Mouse (Mus musculus) lung, embryonic 14.5 days (tissue): ENCODE data around the gene Gm10188. TPM values are rescaled to one million over a fixed set of nuclear protein-coding genes. Genes with fewer than 3 reads are reported as not detected.

Source experiments
- ATAC-seq: fragments of 200-750 bp; cut with Nextera tagmentation; 2 replicates; pipeline ENCODE4 v1.8.0; 2017; ENCODE audit warnings: mild to moderate bottlenecking, moderate TSS enrichment, moderate library complexity; ENCODE audit not compliant: insufficient read depth
- DNase-seq: peaks from one replicate; pipeline ENCODE4 v3.0.0-alpha.2; 2015
- H3K27ac ChIP-seq: fragments of 300-500 bp; sonication (generic); 2 replicates; pipeline ENCODE4 v1.5.1; 2014; ENCODE audit warnings: low read depth, mild to moderate bottlenecking, moderate library complexity
- H3K27me3 ChIP-seq: fragments of 300-500 bp; sonication (generic); 2 replicates; pipeline ENCODE4 v1.6.1; 2014; ENCODE audit warnings: low read length, control low read depth; ENCODE audit not compliant: insufficient read depth
- H3K36me3 ChIP-seq: fragments of 300-500 bp; sonication (generic); 2 replicates; pipeline ENCODE4 v1.6.1; 2014; ENCODE audit warnings: control low read depth; ENCODE audit not compliant: insufficient read depth
- H3K4me1 ChIP-seq: fragments of 300-500 bp; sonication (generic); 2 replicates; pipeline ENCODE4 v1.6.1; 2014; ENCODE audit warnings: antibody characterized with exemption, control low read depth; ENCODE audit not compliant: insufficient read depth
- H3K4me2 ChIP-seq: fragments of 300-500 bp; sonication (generic); 2 replicates; pipeline ENCODE4 v1.6.1; 2014; ENCODE audit warnings: mild to moderate bottlenecking
- H3K4me3 ChIP-seq: fragments of 300-500 bp; sonication (generic); 2 replicates; pipeline ENCODE4 v1.5.1; 2014; ENCODE audit warnings: low read depth, low read length
- H3K9ac ChIP-seq: fragments of 300-500 bp; sonication (generic); 2 replicates; pipeline ENCODE4 v1.6.1; 2014
- H3K9me3 ChIP-seq: fragments of 300-500 bp; sonication (generic); 2 replicates; pipeline ENCODE4 v1.6.1; 2016; ENCODE audit warnings: low read depth, low read length, control low read depth
- CTCF ChIP-seq: IDR thresholded peaks from 2 replicates; pipeline ENCODE4 v1.5.1; 2016; ENCODE audit warnings: antibody characterized with exemption, low read depth
- WGBS: fragments of 180-500 bp; shearing (Covaris S2); extraction: QIAGEN DNeasy Blood & Tissue Kit; methylation state at CpG from one replicate; pipeline ENCODE4 v1.1.7; 2014; 5-methylcytosine and 5-hydroxymethylcytosine counted together
- polyA plus RNA-seq: library from polyadenylated mRNA; unstranded; fragments of >200 nt; fragmentation: Nextera tagmentation; extraction: Ambion mirVana; gene quantifications from 2 replicates; pipeline ENCODE4 v1.2.1, GENCODE M21; 2014

Gm10188 gene
- polyA plus RNA-seq, 1 experiment from 2014 or later, result not detected

DNA sequence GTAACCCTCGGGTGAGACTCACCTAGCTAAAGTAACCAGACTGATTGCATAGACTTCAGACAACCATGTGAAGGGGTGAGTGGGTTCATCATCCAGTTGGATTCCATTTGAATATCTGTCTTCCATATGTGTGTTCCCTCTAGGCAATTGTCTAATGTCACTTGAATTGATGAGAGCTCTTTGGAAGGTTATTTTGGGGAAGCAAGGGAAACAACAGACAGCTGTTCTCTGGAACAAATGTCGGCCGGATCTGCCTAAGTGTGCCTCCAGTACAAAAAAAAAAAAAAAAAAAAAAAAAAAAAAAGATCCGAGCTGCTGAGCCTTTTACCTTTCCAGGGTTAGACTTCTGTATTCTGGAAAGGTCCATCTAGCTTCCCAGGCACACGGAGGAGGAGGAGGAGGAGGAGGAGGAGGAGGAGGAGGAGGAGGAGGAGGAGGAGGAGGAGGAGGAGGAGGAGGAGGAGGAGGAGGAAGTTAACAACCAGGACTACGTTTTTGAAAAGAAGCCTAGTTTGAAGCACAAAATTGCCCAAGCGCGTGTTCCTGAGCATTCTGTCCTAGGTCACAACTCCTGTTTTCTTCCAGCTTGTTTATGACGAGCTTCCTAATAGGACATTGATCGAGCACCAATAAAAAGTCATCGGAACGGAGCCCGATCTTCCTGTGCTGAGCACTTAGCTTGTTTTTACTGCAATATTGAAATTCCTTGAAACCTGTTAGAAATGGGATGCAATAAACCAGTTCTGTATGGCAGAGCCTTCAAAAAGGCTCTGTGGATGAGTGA, 3.1 kb downstream of the Gm10188 start:
- no peak overlapping the region for H3K9ac ChIP-seq
- no peak overlapping the region for H3K4me3 ChIP-seq
- DNase-seq, result no peak
- no peaks in the 10 kb centered on the region for H3K4me1 ChIP-seq
- H3K27ac ChIP-seq, result no peak overlapping the region
- WGBS, result 61% methylated on average over 13 of the region's 13 CpGs
- no peak for ATAC-seq
- H3K4me2 ChIP-seq, result no peak overlapping the region
- no peaks in the 10 kb centered on the region for H3K36me3 ChIP-seq
- H3K27me3 ChIP-seq, result no peaks in the 10 kb centered on the region
- no peak for TF ChIP-seq CTCF
- H3K9me3 ChIP-seq, result no peaks in the 10 kb centered on the region

DNA sequence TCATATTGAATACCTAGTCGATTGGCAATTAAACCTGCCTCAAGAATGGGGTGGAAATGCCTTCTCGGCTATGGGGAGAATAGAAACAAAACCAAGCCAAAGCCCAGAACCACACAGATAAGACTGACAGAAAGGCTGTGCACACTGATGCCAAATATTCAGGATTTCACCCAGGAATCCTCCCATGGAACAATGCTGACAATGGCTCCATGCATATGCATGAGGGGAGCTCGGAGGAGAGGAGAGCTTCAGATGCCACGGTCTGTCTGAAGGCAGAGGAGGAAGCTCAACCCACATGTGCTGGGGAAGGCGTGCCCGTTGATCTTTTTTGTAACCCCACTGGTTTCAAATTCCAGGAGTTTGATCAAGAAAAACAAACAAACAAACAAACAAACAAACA, 7.4 kb downstream of the Gm10188 start:
- no peak overlapping the region for H3K4me3 ChIP-seq
- ATAC-seq (no peak), DNase-seq (no peak)
- H3K4me2 ChIP-seq, result no peak overlapping the region
- 0 out of 2 replicates have a peak, but pooled peaks cover 4% of the 10 kb centered on the region for H3K27me3 ChIP-seq
- no peaks in the 10 kb centered on the region for H3K9me3 ChIP-seq
- H3K4me1 ChIP-seq, result no peaks in the 10 kb centered on the region
- no peaks in the 10 kb centered on the region for H3K36me3 ChIP-seq
- H3K9ac ChIP-seq, result no peak overlapping the region
- no peak overlapping the region for H3K27ac ChIP-seq
- no peak for TF ChIP-seq CTCF
- WGBS, result 40% methylated on average over 6 of the region's 6 CpGs

DNA sequence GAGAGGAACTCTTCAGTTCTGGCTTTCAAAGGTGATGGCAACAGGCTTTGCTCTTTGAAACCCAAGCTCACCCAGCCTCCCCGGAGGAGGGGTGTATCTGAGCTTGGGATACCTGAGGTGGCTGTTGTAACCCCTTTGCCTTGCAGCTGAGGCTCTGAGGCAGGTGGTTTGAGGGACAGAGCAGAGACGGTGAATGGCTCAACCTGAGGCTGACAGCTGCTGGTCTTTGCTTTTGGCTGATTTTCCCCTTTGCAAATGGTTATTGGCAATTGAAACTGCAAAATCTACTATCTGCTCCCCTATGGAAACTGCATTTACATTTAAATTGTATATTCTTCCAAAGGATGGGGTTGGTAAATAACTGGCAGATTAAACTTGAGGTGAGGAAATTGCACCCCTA, 7.9 kb downstream of the Gm10188 start:
- no peak for TF ChIP-seq CTCF
- Histone ChIP-seq H3K4me1 (no peaks in the 10 kb centered on the region), H3K27ac (no peak overlapping the region), H3K9me3 (no peaks in the 10 kb centered on the region), H3K4me3 (no peak overlapping the region), H3K27me3 (0 out of 2 replicates have a peak, but pooled peaks cover 4% of the 10 kb centered on the region), H3K9ac (no peak overlapping the region), H3K36me3 (no peaks in the 10 kb centered on the region), H3K4me2 (no peak overlapping the region)
- WGBS, result 40% methylated on average over 2 of the region's 2 CpGs
- DNase-seq (no peak), ATAC-seq (no peak)

DNA sequence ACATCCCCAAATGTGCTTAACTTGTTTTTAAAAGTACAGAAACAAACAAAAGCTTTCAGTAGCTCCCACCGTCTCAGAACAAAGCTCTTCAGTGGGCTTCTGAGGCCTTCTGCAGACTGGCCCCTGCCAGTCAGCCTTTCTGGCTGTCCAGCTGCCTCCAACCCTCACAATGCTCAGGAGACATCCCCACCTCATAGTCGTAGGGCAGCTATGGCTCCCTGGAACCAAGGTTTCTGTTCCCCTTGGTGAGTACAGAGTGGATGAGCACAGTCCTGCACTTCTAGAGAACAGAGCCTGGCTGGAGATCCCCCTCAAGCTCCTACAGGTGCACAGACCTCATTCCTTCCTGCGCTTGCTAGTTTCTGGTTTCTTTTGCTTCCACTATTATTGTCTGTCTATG, 13.3 kb downstream of the Gm10188 start:
- no peak for DNase-seq
- Histone ChIP-seq H3K36me3 (no peaks in the 10 kb centered on the region), H3K4me3 (no peak overlapping the region), H3K9me3 (no peaks in the 10 kb centered on the region), H3K27me3 (0 out of 2 replicates have a peak, but pooled peaks cover 4% of the 10 kb centered on the region), H3K4me2 (no peak overlapping the region), H3K27ac (no peak overlapping the region), H3K9ac (no peak overlapping the region), H3K4me1 (peaks cover 7% of the 10 kb centered on the region; the same call in 1 of the 2 replicates)
- WGBS, result 45% methylated on average over 3 of the region's 3 CpGs
- TF ChIP-seq CTCF, result no peak
- no peak for ATAC-seq

DNA sequence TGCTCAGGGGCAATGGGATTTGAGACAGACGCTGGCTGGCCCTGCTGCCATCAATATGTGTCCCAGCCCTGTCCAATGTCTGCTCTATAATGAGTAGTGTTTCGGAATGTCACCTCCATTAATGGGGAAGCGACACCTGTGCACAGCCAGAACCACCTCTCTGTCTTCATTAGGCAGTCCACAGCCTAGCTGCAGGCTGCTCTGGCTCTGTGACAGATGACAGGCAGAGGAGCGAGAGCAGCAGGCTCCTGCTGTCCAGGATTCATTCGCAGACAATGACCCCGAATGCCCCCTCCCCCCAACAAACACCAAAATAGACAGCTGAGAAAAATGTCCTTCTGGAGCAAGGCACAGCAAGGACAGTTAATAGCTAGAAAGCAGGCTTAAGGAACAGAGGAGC, 16.5 kb downstream of the Gm10188 start:
- H3K27ac ChIP-seq, result no peak overlapping the region
- no peak overlapping the region for H3K4me3 ChIP-seq
- no peak overlapping the region for H3K4me2 ChIP-seq
- WGBS, result 32% methylated on average over 6 of the region's 6 CpGs
- DNase-seq (no peak), ATAC-seq (no peak)
- H3K36me3 ChIP-seq, result no peaks in the 10 kb centered on the region
- no peak overlapping the region for H3K9ac ChIP-seq
- H3K4me1 ChIP-seq, result peaks cover 7% of the 10 kb centered on the region; the same call in 1 of the 2 replicates
- H3K9me3 ChIP-seq, result no peaks in the 10 kb centered on the region
- TF ChIP-seq CTCF, result no peak
- no peaks in the 10 kb centered on the region for H3K27me3 ChIP-seq

DNA sequence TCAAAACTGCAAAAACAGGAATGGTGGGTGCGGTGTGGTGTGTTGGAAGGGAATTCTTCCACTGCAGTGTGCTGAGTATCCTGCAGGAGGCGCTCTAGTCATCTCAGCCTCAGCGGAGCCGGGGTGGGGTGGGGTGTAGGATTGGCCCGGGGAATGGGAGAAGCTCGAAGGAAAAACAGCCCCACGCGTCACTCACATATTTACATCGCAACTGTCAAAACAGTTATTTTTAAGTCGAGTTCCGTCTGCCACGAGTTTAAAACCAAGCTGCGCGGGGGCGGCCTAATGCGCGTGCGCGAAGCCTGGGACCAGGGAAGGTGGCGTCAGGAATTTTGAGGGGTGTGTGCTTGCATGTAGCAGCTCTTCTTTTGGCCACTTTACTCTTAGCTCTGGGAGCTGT, 17.3 kb downstream of the Gm10188 start:
- Histone ChIP-seq H3K9ac (no peak overlapping the region), H3K36me3 (no peaks in the 10 kb centered on the region), H3K4me1 (peaks cover 7% of the 10 kb centered on the region; the same call in 1 of the 2 replicates), H3K4me2 (peak overlapping the region; percentile 57), H3K27me3 (no peaks in the 10 kb centered on the region), H3K27ac (no peak overlapping the region), H3K9me3 (no peaks in the 10 kb centered on the region), H3K4me3 (peak overlapping the region; percentile 26)
- peak; percentile 81 for TF ChIP-seq CTCF
- DNase-seq (peak; percentile 76), ATAC-seq (peak; percentile 60)
- 2% methylated on average over 20 of the region's 20 CpGs for WGBS

DNA sequence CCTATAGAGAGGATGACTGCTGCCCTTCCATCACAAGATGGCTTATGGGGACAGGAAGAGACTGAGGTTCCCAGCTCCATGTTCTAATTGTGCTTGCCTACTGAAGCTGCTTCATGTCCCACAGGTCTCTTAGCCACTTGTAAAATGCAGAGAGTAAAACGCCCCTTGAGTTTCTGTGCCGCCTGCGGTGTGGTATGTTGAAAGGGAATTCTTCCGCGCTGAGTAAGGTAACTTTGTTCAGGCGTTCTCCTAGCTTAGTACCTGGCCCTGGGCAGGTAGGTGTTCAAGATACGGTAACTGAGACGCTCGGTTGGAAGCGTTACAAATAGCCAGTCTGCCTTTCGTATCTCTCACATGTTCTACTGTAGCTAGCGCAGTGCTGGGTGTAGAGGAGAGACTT, 17.9 kb downstream of the Gm10188 start:
- no peak for TF ChIP-seq CTCF
- DNase-seq, result peak; percentile 50
- ATAC-seq, result no peak
- no peaks in the 10 kb centered on the region for H3K27me3 ChIP-seq
- 32% methylated on average over 12 of the region's 12 CpGs for WGBS
- H3K4me2 ChIP-seq, result peak overlapping the region; percentile 57
- no peaks in the 10 kb centered on the region for H3K36me3 ChIP-seq
- no peak overlapping the region for H3K9ac ChIP-seq
- no peaks in the 10 kb centered on the region for H3K9me3 ChIP-seq
- peaks cover 7% of the 10 kb centered on the region; the same call in 1 of the 2 replicates for H3K4me1 ChIP-seq
- H3K4me3 ChIP-seq, result no peak overlapping the region
- H3K27ac ChIP-seq, result no peak overlapping the region
